Mouse (Mus musculus): ENCODE measurements around the gene Zfp697. TPM values are rescaled to one million over a fixed set of nuclear protein-coding genes. Genes with fewer than 3 reads are reported as not detected.
A peak's percentile ranks its signal among the peaks of the same experiment; 100 is the strongest.

The Zfp697 gene
- polyA plus RNA-seq, 1 experiment from 2014 or later = 20.6 TPM

DNA sequence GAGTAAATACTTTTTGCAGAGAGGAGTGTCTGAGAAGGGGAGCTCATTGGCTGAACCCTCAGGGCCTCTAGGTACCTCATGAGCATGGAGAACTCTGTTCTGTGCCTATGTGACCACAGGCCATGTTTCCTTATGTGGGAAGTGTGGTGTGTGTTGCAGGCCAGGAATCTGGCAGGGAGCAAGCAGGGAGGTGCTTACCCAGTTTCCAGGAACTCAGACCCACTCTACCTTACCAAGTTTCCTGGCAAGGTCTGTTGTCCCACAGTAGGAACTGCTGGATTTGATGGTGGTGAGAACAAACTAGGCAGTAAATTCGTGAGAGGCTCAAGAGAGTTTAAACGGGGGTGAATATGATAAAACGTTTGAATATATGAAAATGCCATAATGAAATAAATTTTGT is 16.2 kb upstream of the Zfp697 start:
- no peak overlapping the region for H3K4me3 ChIP-seq (replicated peaks; ENCODE audit: low read length)
- WGBS = 84% methylated on average over 3 of the region's 3 CpGs
- H3K9me3 ChIP-seq (ENCODE audit: control insufficient read depth, low read length) = 0 out of 2 replicates have a peak, but pooled peaks cover under 1% of the 10 kb centered on the region
- no peak overlapping the region for H3K27ac ChIP-seq
- H3K36me3 ChIP-seq (replicated peaks; ENCODE audit: control insufficient read depth, insufficient read depth) = no peaks in the 10 kb centered on the region
- DNase-seq (ENCODE audit: low spot score) (no peak), ATAC-seq (ENCODE audit: low FRiP score) (no peak)
- no peaks in the 10 kb centered on the region for H3K27me3 ChIP-seq (ENCODE audit: control insufficient read depth, insufficient read depth, low read length)
- H3K4me1 ChIP-seq (replicated peaks; ENCODE audit: control insufficient read depth, insufficient read depth, low read length) = no peaks in the 10 kb centered on the region
- no peak overlapping the region for H3K9ac ChIP-seq
- no peak overlapping the region for H3K4me2 ChIP-seq (replicated peaks)

DNA sequence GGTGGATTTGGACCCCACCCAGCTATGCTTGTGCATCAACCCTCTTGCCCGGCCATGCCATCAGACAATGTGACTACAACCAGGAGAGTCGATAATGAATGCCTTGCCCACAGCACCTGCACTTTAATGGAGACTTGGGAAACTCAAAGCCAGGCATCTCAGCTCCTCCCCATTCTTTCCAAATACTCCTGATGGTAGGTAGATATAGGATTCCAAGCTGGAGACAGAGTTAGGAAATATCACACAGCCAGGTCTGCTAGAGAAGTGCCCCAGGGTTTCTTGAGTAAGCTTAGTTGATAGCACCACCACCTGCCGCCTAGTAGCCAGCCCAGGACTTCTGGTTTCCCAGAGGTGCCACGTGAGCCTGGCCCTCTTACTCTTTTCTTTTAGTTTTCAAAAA is 15.4 kb upstream of the Zfp697 start:
- no peaks in the 10 kb centered on the region for H3K4me1 ChIP-seq (replicated peaks; ENCODE audit: control insufficient read depth, insufficient read depth, low read length)
- no peak overlapping the region for H3K9ac ChIP-seq
- no peak for DNase-seq (ENCODE audit: low spot score)
- H3K27ac ChIP-seq = no peak overlapping the region
- no peak for ATAC-seq (ENCODE audit: low FRiP score)
- no peak overlapping the region for H3K4me3 ChIP-seq (replicated peaks; ENCODE audit: low read length)
- H3K36me3 ChIP-seq (replicated peaks; ENCODE audit: control insufficient read depth, insufficient read depth) = no peaks in the 10 kb centered on the region
- H3K9me3 ChIP-seq (ENCODE audit: control insufficient read depth, low read length) = peaks cover 6% of the 10 kb centered on the region; the same call in 1 of the 2 replicates
- H3K4me2 ChIP-seq (replicated peaks) = no peak overlapping the region
- no peaks in the 10 kb centered on the region for H3K27me3 ChIP-seq (ENCODE audit: control insufficient read depth, insufficient read depth, low read length)
- WGBS = 87% methylated on average over 4 of the region's 4 CpGs

DNA sequence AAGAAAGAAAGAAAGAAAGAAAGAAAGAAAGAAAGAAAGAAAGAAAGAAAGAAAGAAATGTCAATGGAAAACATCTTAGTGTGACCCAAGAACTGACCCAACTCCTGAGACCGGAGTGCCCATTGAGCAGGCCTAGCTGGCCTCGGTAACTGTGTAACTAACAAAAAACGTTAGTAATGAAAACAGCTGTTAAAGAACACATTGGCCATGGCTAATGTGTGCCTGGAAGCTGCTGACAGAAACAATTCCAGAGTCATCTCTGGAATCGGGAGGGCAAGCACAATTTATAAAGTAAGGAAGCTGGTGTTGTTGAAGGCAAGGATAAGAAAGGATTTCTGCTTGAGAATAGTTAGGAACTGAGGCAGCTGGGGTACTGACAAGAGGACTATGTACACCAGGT is 14.0 kb upstream of the Zfp697 start:
- no peak overlapping the region for H3K4me2 ChIP-seq (replicated peaks)
- H3K36me3 ChIP-seq (replicated peaks; ENCODE audit: control insufficient read depth, insufficient read depth) = no peaks in the 10 kb centered on the region

DNA sequence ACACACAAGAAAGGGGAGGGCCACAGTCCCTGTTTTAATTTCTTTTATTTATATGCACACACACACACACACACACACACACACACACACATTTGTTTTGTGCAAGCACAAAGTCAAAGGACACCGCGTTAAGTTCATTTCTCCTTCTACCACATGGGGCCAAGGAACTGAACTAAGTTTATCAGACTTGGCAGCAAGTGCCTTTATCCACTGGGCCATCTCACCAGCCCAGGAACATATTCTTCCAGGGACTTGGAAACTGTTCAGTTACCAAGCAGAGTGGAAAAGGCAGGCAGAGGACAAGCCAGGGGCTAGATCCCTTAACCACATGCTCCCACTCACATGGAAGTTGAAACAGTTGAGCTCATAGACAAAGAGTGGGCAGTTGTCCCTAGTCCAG is 13.5 kb upstream of the Zfp697 start:
- Histone ChIP-seq H3K36me3 (replicated peaks; ENCODE audit: control insufficient read depth, insufficient read depth) (no peaks in the 10 kb centered on the region), H3K4me3 (replicated peaks; ENCODE audit: low read length) (no peak overlapping the region), H3K27ac (no peak overlapping the region), H3K4me1 (replicated peaks; ENCODE audit: control insufficient read depth, insufficient read depth, low read length) (no peaks in the 10 kb centered on the region), H3K9me3 (ENCODE audit: control insufficient read depth, low read length) (peaks cover 6% of the 10 kb centered on the region; the same call in 1 of the 2 replicates), H3K9ac (no peak overlapping the region), H3K4me2 (replicated peaks) (no peak overlapping the region), H3K27me3 (ENCODE audit: control insufficient read depth, insufficient read depth, low read length) (no peaks in the 10 kb centered on the region)
- 84% methylated on average over 2 of the region's 2 CpGs for WGBS
- ATAC-seq (ENCODE audit: low FRiP score) = no peak
- DNase-seq (ENCODE audit: low spot score) = no peak

More for the DNA sequence above, 14.0 kb upstream of the Zfp697 start:
- Histone ChIP-seq H3K9me3 (ENCODE audit: control insufficient read depth, low read length) (peaks cover 6% of the 10 kb centered on the region; the same call in 1 of the 2 replicates), H3K4me1 (replicated peaks; ENCODE audit: control insufficient read depth, insufficient read depth, low read length) (no peaks in the 10 kb centered on the region), H3K27me3 (ENCODE audit: control insufficient read depth, insufficient read depth, low read length) (no peaks in the 10 kb centered on the region), H3K4me3 (replicated peaks; ENCODE audit: low read length) (no peak overlapping the region), H3K27ac (no peak overlapping the region), H3K9ac (no peak overlapping the region)
- no peak for ATAC-seq (ENCODE audit: low FRiP score)
- 70% methylated on average over 4 of the region's 4 CpGs for WGBS
- no peak for DNase-seq (ENCODE audit: low spot score)

DNA sequence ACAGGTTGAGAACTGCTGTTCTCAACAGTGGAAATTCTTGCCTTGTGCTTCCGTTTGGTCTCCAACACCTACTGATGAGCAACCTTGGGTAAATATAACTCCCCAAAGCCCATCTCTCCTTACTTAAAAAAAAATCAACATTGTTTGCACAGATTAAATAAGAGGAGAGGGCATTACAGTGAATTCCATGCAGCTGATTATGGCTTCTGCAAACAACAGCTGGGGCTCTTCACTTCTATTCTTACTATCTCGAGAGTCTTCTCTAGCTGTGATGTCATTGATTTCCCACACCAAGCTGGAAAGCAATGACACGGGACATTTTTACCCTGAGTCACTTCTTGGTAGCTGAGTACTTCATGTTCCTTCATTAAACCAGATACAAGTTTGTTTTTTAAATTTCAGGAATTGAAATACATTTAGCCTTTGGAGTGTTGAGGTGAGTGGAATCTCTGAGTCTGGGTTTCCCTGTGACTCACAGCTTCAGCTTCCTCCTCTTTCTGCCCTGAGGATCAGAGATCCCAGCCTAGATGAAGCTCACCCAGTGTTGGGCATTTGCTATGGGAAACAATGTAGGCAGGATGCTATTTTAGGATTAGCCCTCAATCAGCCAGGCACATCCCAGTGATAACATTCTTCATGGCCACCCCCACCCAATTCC is 8.1 kb upstream of the Zfp697 start:
- no peak overlapping the region for H3K9ac ChIP-seq
- DNase-seq (ENCODE audit: low spot score) (no peak), ATAC-seq (ENCODE audit: low FRiP score) (no peak)
- H3K4me2 ChIP-seq (replicated peaks) = no peak overlapping the region
- no peaks in the 10 kb centered on the region for H3K36me3 ChIP-seq (replicated peaks; ENCODE audit: control insufficient read depth, insufficient read depth)
- peaks cover 6% of the 10 kb centered on the region; the same call in 1 of the 2 replicates for H3K9me3 ChIP-seq (ENCODE audit: control insufficient read depth, low read length)
- no peaks in the 10 kb centered on the region for H3K27me3 ChIP-seq (ENCODE audit: control insufficient read depth, insufficient read depth, low read length)
- H3K4me3 ChIP-seq (replicated peaks; ENCODE audit: low read length) = no peak overlapping the region
- WGBS = 84% methylated on average over 3 of the region's 3 CpGs
- H3K27ac ChIP-seq = no peak overlapping the region
- H3K4me1 ChIP-seq (replicated peaks; ENCODE audit: control insufficient read depth, insufficient read depth, low read length) = no peaks in the 10 kb centered on the region

DNA sequence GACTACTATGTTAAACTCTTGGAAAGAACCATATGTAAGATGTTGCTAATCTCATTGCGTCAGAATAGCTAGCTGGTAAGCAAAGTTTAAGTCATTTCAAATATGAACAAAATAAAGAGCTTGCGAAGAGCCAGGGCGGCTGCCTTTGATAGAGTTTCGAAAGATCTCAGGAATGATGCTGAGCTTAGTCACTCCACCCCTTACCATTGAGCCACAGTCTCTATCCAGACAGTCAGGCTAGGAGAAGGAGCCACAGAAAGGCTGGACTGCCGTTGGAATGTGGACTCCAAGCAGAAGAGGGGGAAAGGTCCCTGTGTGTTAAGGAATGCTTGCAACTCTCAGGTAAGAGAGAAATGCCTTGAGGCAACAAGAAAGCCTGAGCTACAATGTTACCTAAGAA is 7.3 kb upstream of the Zfp697 start:
- 89% methylated on average over 5 of the region's 5 CpGs for WGBS
- H3K27ac ChIP-seq = no peak overlapping the region
- ATAC-seq (ENCODE audit: low FRiP score) (no peak), DNase-seq (ENCODE audit: low spot score) (no peak)
- no peaks in the 10 kb centered on the region for H3K36me3 ChIP-seq (replicated peaks; ENCODE audit: control insufficient read depth, insufficient read depth)
- peaks cover 6% of the 10 kb centered on the region; the same call in 1 of the 2 replicates for H3K9me3 ChIP-seq (ENCODE audit: control insufficient read depth, low read length)
- no peak overlapping the region for H3K4me2 ChIP-seq (replicated peaks)
- H3K4me3 ChIP-seq (replicated peaks; ENCODE audit: low read length) = no peak overlapping the region
- H3K4me1 ChIP-seq (replicated peaks; ENCODE audit: control insufficient read depth, insufficient read depth, low read length) = no peaks in the 10 kb centered on the region
- H3K27me3 ChIP-seq (ENCODE audit: control insufficient read depth, insufficient read depth, low read length) = no peaks in the 10 kb centered on the region
- no peak overlapping the region for H3K9ac ChIP-seq

DNA sequence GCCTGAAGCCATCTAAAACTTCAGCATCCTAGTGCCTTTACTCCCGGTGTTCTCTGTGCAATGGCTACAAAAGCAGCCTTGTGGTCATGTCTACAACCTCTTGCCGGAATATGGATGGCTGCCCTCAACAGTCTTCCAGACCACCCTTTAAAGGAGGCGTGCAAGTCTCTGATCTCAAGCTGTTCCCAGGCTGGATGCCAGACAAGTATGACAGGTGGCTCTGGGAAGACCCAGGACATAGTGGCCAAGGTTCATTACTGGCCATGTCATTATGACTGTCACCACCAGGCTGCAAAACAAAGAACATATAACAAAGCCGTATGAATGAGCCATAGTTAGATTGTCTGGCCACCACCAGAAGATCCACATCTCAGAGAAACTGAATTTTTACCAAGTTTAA is 4.0 kb upstream of the Zfp697 start:
- H3K4me1 ChIP-seq (replicated peaks; ENCODE audit: control insufficient read depth, insufficient read depth, low read length) = peaks cover 5% of the 10 kb centered on the region
- no peak overlapping the region for H3K9ac ChIP-seq
- H3K36me3 ChIP-seq (replicated peaks; ENCODE audit: control insufficient read depth, insufficient read depth) = no peaks in the 10 kb centered on the region
- H3K4me3 ChIP-seq (replicated peaks; ENCODE audit: low read length) = no peak overlapping the region
- no peaks in the 10 kb centered on the region for H3K27me3 ChIP-seq (ENCODE audit: control insufficient read depth, insufficient read depth, low read length)
- 78% methylated on average over 4 of the region's 4 CpGs for WGBS
- ATAC-seq (ENCODE audit: low FRiP score) (no peak), DNase-seq (ENCODE audit: low spot score) (no peak)
- H3K4me2 ChIP-seq (replicated peaks) = no peak overlapping the region
- H3K27ac ChIP-seq = no peak overlapping the region
- H3K9me3 ChIP-seq (ENCODE audit: control insufficient read depth, low read length) = no peaks in the 10 kb centered on the region

DNA sequence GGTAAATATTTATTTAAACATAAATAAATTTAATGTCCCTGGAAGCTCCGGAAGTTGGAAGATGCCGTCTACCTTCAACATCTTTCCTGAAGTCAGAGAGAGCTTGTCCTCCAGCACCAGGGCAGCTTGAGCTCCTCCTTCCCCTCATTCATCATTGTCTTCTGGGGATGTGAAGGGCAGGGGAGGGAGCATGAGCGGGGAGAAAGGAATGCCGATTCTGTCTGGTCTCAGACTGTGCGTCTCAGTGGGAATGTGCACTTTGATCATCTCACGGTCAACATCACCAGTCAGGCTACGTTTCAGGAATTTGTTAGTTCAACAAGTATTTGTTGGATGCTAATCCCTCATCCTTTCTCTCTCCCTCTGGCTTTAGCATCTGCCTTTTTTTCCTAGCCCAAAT is 3.0 kb upstream of the Zfp697 start:
- DNase-seq (ENCODE audit: low spot score) = no peak
- Histone ChIP-seq H3K4me1 (replicated peaks; ENCODE audit: control insufficient read depth, insufficient read depth, low read length) (peaks cover 12% of the 10 kb centered on the region), H3K9me3 (ENCODE audit: control insufficient read depth, low read length) (no peaks in the 10 kb centered on the region), H3K4me3 (replicated peaks; ENCODE audit: low read length) (no peak overlapping the region), H3K27me3 (ENCODE audit: control insufficient read depth, insufficient read depth, low read length) (no peaks in the 10 kb centered on the region), H3K4me2 (replicated peaks) (no peak overlapping the region), H3K36me3 (replicated peaks; ENCODE audit: control insufficient read depth, insufficient read depth) (no peaks in the 10 kb centered on the region), H3K27ac (no peak overlapping the region), H3K9ac (no peak overlapping the region)
- ATAC-seq (ENCODE audit: low FRiP score) = no peak
- WGBS = 15% methylated on average over 7 of the region's 7 CpGs

DNA sequence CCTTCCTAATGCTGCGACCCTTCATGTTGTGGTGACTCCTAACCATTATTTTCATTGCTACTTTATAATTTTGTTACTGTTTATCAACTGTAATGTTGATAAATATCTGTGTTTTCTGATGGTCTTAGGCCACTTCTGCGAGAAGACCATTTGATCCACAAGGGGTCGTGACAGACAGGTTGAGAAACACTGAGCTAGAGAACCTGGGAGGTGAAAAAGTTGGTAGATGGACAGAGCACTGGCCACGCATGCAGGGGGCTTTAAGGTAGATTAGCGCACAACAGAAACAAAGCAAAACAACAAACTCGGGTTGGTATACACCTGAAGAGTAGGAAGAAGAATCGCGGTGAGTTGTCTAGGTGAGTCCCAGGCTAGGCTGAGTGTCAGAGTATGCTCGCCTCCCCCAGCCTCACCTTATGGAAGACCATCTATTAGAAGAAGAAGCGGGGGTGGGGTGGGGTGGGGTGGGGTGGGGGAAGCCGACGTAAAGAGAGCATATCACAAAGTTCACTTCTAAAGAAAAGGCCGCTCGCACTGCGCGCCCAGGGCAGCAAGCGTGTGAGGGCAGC is 500 bp upstream of the Zfp697 start:
- WGBS = 7% methylated on average over 17 of the region's 17 CpGs
- Histone ChIP-seq H3K4me1 (replicated peaks; ENCODE audit: control insufficient read depth, insufficient read depth, low read length) (peaks cover 20% of the 10 kb centered on the region), H3K27ac (peak overlapping the region; percentile 84; the same call in 1 of the 2 replicates), H3K4me2 (replicated peaks) (peak overlapping the region; percentile 84), H3K9me3 (ENCODE audit: control insufficient read depth, low read length) (no peaks in the 10 kb centered on the region), H3K27me3 (ENCODE audit: control insufficient read depth, insufficient read depth, low read length) (no peaks in the 10 kb centered on the region), H3K9ac (peak overlapping the region; percentile 74), H3K4me3 (replicated peaks; ENCODE audit: low read length) (peak overlapping the region; percentile 52), H3K36me3 (replicated peaks; ENCODE audit: control insufficient read depth, insufficient read depth) (no peaks in the 10 kb centered on the region)
- no peak; the same call in 1 of the 2 replicates for ATAC-seq (ENCODE audit: low FRiP score)
- no peak for DNase-seq (ENCODE audit: low spot score)

Measured in hindbrain, embryonic 14.5 days (tissue).